20 mouse cellular contexts compared by ENCODE assay signal in the genomic region with DNA sequence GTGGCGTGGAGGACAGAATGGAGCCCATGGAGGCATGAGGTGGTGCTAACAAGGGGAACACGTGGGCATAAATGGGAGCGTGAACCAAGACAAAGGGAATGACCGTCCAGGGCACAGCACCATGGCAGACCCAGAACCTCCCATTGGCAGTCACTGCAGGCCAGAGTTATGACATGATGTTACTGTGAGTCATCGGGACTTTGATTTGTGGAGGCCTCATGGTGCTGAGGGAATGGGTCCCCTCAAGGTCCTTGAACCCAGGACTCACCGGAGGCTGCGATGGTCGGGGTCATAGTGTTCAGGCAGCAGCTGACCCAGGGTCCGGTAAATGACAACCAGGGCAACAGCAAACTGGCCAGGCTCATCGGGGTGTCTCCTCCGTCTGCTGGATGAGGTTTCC.
"Had no signal": no experiment of that assay in that cellular context is flagged by ENCODE, and none has a peak within 500 bp of the region (broad histone marks: within the 10 kb centered on the region; RNA-seq: fewer than 3 reads in every experiment).

No protein-coding gene starts in this region.

- H3K27me3 ChIP-seq: lung, embryonic 15.5 days; midbrain, embryonic 12.5 days; neural tube, embryonic 15.5 days had no signal

- H3K4me2 ChIP-seq: lung, embryonic 15.5 days; midbrain, embryonic 12.5 days; neural tube, embryonic 13.5 days; neural tube, embryonic 15.5 days had no signal

- H3K4me1 ChIP-seq: lung, embryonic 15.5 days; midbrain, embryonic 12.5 days had no signal

- DNase-seq: lung, adult 2 months; lung, postnatal 14 days; lung, postnatal 36 days; midbrain, embryonic 14.5 days; retina, postnatal 1 day; right cerebral cortex, adult 18-20 months; right cerebral cortex, postnatal 25 days; right cerebral cortex, postnatal 4 days; spleen, adult 18-20 months; thymus, adult 18-20 months; thymus, postnatal 14 days; thymus, postnatal 36 days had no signal

- H3K9ac ChIP-seq: lung, embryonic 15.5 days; midbrain, embryonic 12.5 days; neural tube, embryonic 13.5 days; neural tube, embryonic 15.5 days had no signal

- ATAC-seq: lung, postnatal 0 days; midbrain, embryonic 16.5 days had no signal

- H3K36me3 ChIP-seq: neural tube, embryonic 15.5 days had no signal

- H3K9me3 ChIP-seq: lung, embryonic 15.5 days; midbrain, embryonic 10.5 days; midbrain, embryonic 12.5 days; neural tube, embryonic 13.5 days; neural tube, embryonic 15.5 days had no signal

- H3K4me3 ChIP-seq: lung, embryonic 15.5 days; midbrain, embryonic 10.5 days; midbrain, embryonic 12.5 days; myocyte; neural tube, embryonic 13.5 days; neural tube, embryonic 15.5 days had no signal

- H3K27ac ChIP-seq: lung, embryonic 15.5 days; midbrain, embryonic 10.5 days; midbrain, embryonic 12.5 days; neural tube, embryonic 13.5 days; neural tube, embryonic 15.5 days had no signal
